Mouse (Mus musculus): ENCODE results near the gene Exoc6b. TPM values are rescaled to one million over a fixed set of nuclear protein-coding genes. Genes with fewer than 3 reads are reported as not detected.
"Not testable (repeated sequence)": the region's sequence is repeated elsewhere in the genome, so short reads cannot be mapped to it uniquely, and the experiment has no call there.

The Exoc6b gene
- total and polyA plus RNA-seq, 2 experiments from 2014 or later, result 8.0 to 10.2 TPM

GRCm38 (mm10) chr6:84619166-84619565, 450.1 kb downstream of the Exoc6b start:
- no peak overlapping the region for H3K4me3 ChIP-seq (ENCODE audit: low read depth, low read length)
- no peak for DNase-seq (ENCODE audit: low spot score)
- H3K36me3 ChIP-seq (replicated peaks; ENCODE audit: control insufficient read depth, insufficient read depth, low read length), result peaks cover 16% of the 10 kb centered on the region; the same call in 1 of the 2 replicates
- no peak overlapping the region for H3K27ac ChIP-seq (ENCODE audit: low read depth)
- no peak for TF ChIP-seq EP300 (IDR thresholded peaks at IDR 0.05; ENCODE audit: low read depth)
- TF ChIP-seq CTCF (IDR thresholded peaks at IDR 0.05; ENCODE audit: low read depth), result no peak
- no peak for ATAC-seq (ENCODE audit: insufficient read depth, low read depth)
- no peaks in the 10 kb centered on the region for H3K9me3 ChIP-seq (replicated peaks; ENCODE audit: control insufficient read depth, low read length)
- WGBS, result 85% methylated on average over 6 of the region's 6 CpGs
- no peaks in the 10 kb centered on the region for H3K27me3 ChIP-seq (ENCODE audit: control insufficient read depth, insufficient read depth, low read length)
- H3K9ac ChIP-seq (replicated peaks; ENCODE audit: low read depth, low read length), result no peak overlapping the region
- H3K4me2 ChIP-seq (ENCODE audit: low read depth, low read length), result no peak overlapping the region
- no peaks in the 10 kb centered on the region for H3K4me1 ChIP-seq (ENCODE audit: control insufficient read depth, insufficient read depth)

GRCm38 (mm10) chr6:84617051-84617450, 452.3 kb downstream of the Exoc6b start:
- TF ChIP-seq EP300 (IDR thresholded peaks at IDR 0.05; ENCODE audit: low read depth), result no peak
- TF ChIP-seq CTCF (IDR thresholded peaks at IDR 0.05; ENCODE audit: low read depth), result no peak
- Histone ChIP-seq H3K9ac (replicated peaks; ENCODE audit: low read depth, low read length) (no peak overlapping the region), H3K27ac (ENCODE audit: low read depth) (no peak overlapping the region), H3K27me3 (ENCODE audit: control insufficient read depth, insufficient read depth, low read length) (no peaks in the 10 kb centered on the region), H3K9me3 (replicated peaks; ENCODE audit: control insufficient read depth, low read length) (no peaks in the 10 kb centered on the region), H3K4me1 (ENCODE audit: control insufficient read depth, insufficient read depth) (no peaks in the 10 kb centered on the region), H3K4me3 (ENCODE audit: low read depth, low read length) (no peak overlapping the region), H3K36me3 (replicated peaks; ENCODE audit: control insufficient read depth, insufficient read depth, low read length) (peaks cover 16% of the 10 kb centered on the region; the same call in 1 of the 2 replicates), H3K4me2 (ENCODE audit: low read depth, low read length) (no peak overlapping the region)
- 94% methylated on average over 1 of the region's 1 CpGs for WGBS
- ATAC-seq (ENCODE audit: insufficient read depth, low read depth) (no peak), DNase-seq (ENCODE audit: low spot score) (no peak)

GRCm38 (mm10) chr6:84616586-84616985, 452.7 kb downstream of the Exoc6b start:
- Histone ChIP-seq H3K4me2 (ENCODE audit: low read depth, low read length) (no peak overlapping the region), H3K9ac (replicated peaks; ENCODE audit: low read depth, low read length) (no peak overlapping the region), H3K36me3 (replicated peaks; ENCODE audit: control insufficient read depth, insufficient read depth, low read length) (peaks cover 16% of the 10 kb centered on the region; the same call in 1 of the 2 replicates), H3K27me3 (ENCODE audit: control insufficient read depth, insufficient read depth, low read length) (no peaks in the 10 kb centered on the region), H3K9me3 (replicated peaks; ENCODE audit: control insufficient read depth, low read length) (no peaks in the 10 kb centered on the region), H3K4me1 (ENCODE audit: control insufficient read depth, insufficient read depth) (no peaks in the 10 kb centered on the region), H3K27ac (ENCODE audit: low read depth) (no peak overlapping the region), H3K4me3 (ENCODE audit: low read depth, low read length) (no peak overlapping the region)
- no peak for ATAC-seq (ENCODE audit: insufficient read depth, low read depth)
- no peak for TF ChIP-seq CTCF (IDR thresholded peaks at IDR 0.05; ENCODE audit: low read depth)
- TF ChIP-seq EP300 (IDR thresholded peaks at IDR 0.05; ENCODE audit: low read depth), result no peak
- no peak for DNase-seq (ENCODE audit: low spot score)
- 78% methylated on average over 1 of the region's 1 CpGs for WGBS

GRCm38 (mm10) chr6:84613561-84613960, 455.8 kb downstream of the Exoc6b start:
- ATAC-seq (ENCODE audit: insufficient read depth, low read depth) (no peak), DNase-seq (ENCODE audit: low spot score) (no peak)
- WGBS, result 83% methylated on average over 3 of the region's 3 CpGs
- no peak overlapping the region for H3K27ac ChIP-seq (ENCODE audit: low read depth)
- no peaks in the 10 kb centered on the region for H3K36me3 ChIP-seq (replicated peaks; ENCODE audit: control insufficient read depth, insufficient read depth, low read length)
- no peak for TF ChIP-seq EP300 (IDR thresholded peaks at IDR 0.05; ENCODE audit: low read depth)
- no peak for TF ChIP-seq CTCF (IDR thresholded peaks at IDR 0.05; ENCODE audit: low read depth)
- H3K4me1 ChIP-seq (ENCODE audit: control insufficient read depth, insufficient read depth), result no peaks in the 10 kb centered on the region
- no peak overlapping the region for H3K4me2 ChIP-seq (ENCODE audit: low read depth, low read length)
- H3K9ac ChIP-seq (replicated peaks; ENCODE audit: low read depth, low read length), result no peak overlapping the region
- H3K27me3 ChIP-seq (ENCODE audit: control insufficient read depth, insufficient read depth, low read length), result no peaks in the 10 kb centered on the region
- no peaks in the 10 kb centered on the region for H3K9me3 ChIP-seq (replicated peaks; ENCODE audit: control insufficient read depth, low read length)
- no peak overlapping the region for H3K4me3 ChIP-seq (ENCODE audit: low read depth, low read length)

- Histone ChIP-seq H3K36me3 (replicated peaks; ENCODE audit: control insufficient read depth, insufficient read depth, low read length) (no peaks in the 10 kb centered on the region), H3K4me3 (ENCODE audit: low read depth, low read length) (no peak overlapping the region), H3K9ac (replicated peaks; ENCODE audit: low read depth, low read length) (no peak overlapping the region), H3K4me2 (ENCODE audit: low read depth, low read length) (no peak overlapping the region), H3K27me3 (ENCODE audit: control insufficient read depth, insufficient read depth, low read length) (no peaks in the 10 kb centered on the region), H3K4me1 (ENCODE audit: control insufficient read depth, insufficient read depth) (no peaks in the 10 kb centered on the region), H3K9me3 (replicated peaks; ENCODE audit: control insufficient read depth, low read length) (no peaks in the 10 kb centered on the region), H3K27ac (ENCODE audit: low read depth) (no peak overlapping the region)
- 0 out of 2 replicates have a peak, but pooled peaks have one; percentile 44 for ATAC-seq (ENCODE audit: insufficient read depth, low read depth)
- TF ChIP-seq CTCF (IDR thresholded peaks at IDR 0.05; ENCODE audit: low read depth) (no peak), EP300 (IDR thresholded peaks at IDR 0.05; ENCODE audit: low read depth) (no peak)
- DNase-seq (ENCODE audit: low spot score), result no peak
- 24% methylated on average over 1 of the region's 1 CpGs for WGBS
Observed at GRCm38 (mm10) chr6:84601136-84601889, 468.0 kb downstream of the Exoc6b start.

GRCm38 (mm10) chr6:84599296-84599695, 470.0 kb downstream of the Exoc6b start:
- H3K4me2 ChIP-seq (ENCODE audit: low read depth, low read length); H3K9ac ChIP-seq (replicated peaks; ENCODE audit: low read depth, low read length); H3K9me3 ChIP-seq (replicated peaks; ENCODE audit: control insufficient read depth, low read length); DNase-seq (ENCODE audit: low spot score); H3K27ac ChIP-seq (ENCODE audit: low read depth); ATAC-seq (ENCODE audit: insufficient read depth, low read depth); H3K36me3 ChIP-seq (replicated peaks; ENCODE audit: control insufficient read depth, insufficient read depth, low read length); H3K27me3 ChIP-seq (ENCODE audit: control insufficient read depth, insufficient read depth, low read length); H3K4me3 ChIP-seq (ENCODE audit: low read depth, low read length); H3K4me1 ChIP-seq (ENCODE audit: control insufficient read depth, insufficient read depth): not testable (repeated sequence)
- 81% methylated on average over 3 of the region's 3 CpGs for WGBS

All from heart, postnatal 0 days (tissue).